Mouse (Mus musculus): ENCODE data around the gene M1ap. TPM values are rescaled to one million over a fixed set of nuclear protein-coding genes. Genes with fewer than 3 reads are reported as not detected.

M1ap gene
- total and polyA plus RNA-seq, 3 experiments = 6.2 to 6.3 TPM; not detected in 1

GRCm38 (mm10) chr6:82987411-82987971, 40.8 kb downstream of the M1ap start:
- no peaks in the 10 kb centered on the region for H3K9me3 ChIP-seq (replicated peaks; ENCODE audit: insufficient read depth, low read length)
- no peaks in the 10 kb centered on the region for H3K36me3 ChIP-seq (ENCODE audit: control insufficient read depth in 1 of 2, insufficient read depth in 2 of 2, low read length in 2 of 2)
- no peak for TF ChIP-seq POLR2AphosphoS2 (IDR thresholded peaks at IDR 0.05; ENCODE audit: low read length)
- peaks cover 20 to 33% of the 10 kb centered on the region in 2 experiments for H3K27me3 ChIP-seq (ENCODE audit: control insufficient read depth in 1 of 2, insufficient read depth in 2 of 2, low read length in 2 of 2)
- H3K27ac ChIP-seq (ENCODE audit: control insufficient read depth, low read depth, low read length) = no peak overlapping the region
- no peaks in the 10 kb centered on the region for H3K4me1 ChIP-seq (ENCODE audit: control insufficient read depth in 1 of 2, insufficient read depth in 2 of 2, low read length in 2 of 2)
- H3K9ac ChIP-seq (ENCODE audit: control insufficient read depth, low read depth, low read length, poor library complexity, severe bottlenecking) = no peak overlapping the region
- no peak overlapping the region for H3K4me3 ChIP-seq (ENCODE audit: control insufficient read depth in 1 of 2, insufficient read depth in 1 of 2, low read depth in 2 of 2, low read length in 2 of 2)
- no peak for DNase-seq (ENCODE audit: low read depth, low spot score)
- no peaks in the 10 kb centered on the region for H3K79me2 ChIP-seq (ENCODE audit: control insufficient read depth, insufficient read depth, low read length, poor library complexity)

GRCm38 (mm10) chr6:82993696-82994095, 47.0 kb downstream of the M1ap start:
- Histone ChIP-seq H3K79me2 (ENCODE audit: control insufficient read depth, insufficient read depth, low read length, poor library complexity) (no peaks in the 10 kb centered on the region), H3K4me1 (ENCODE audit: control insufficient read depth in 1 of 2, insufficient read depth in 2 of 2, low read length in 2 of 2) (peaks cover 0 to 13% of the 10 kb centered on the region in 2 experiments; a peak in 3 of 4 replicates), H3K36me3 (ENCODE audit: control insufficient read depth in 1 of 2, insufficient read depth in 2 of 2, low read length in 2 of 2) (peaks cover 0 to 12% of the 10 kb centered on the region in 2 experiments; a peak in 2 of 4 replicates), H3K4me3 (ENCODE audit: control insufficient read depth in 1 of 2, insufficient read depth in 1 of 2, low read depth in 2 of 2, low read length in 2 of 2) (no peak overlapping the region), H3K9ac (ENCODE audit: control insufficient read depth, low read depth, low read length, poor library complexity, severe bottlenecking) (no peak overlapping the region), H3K27ac (ENCODE audit: control insufficient read depth, low read depth, low read length) (no peak overlapping the region), H3K27me3 (ENCODE audit: control insufficient read depth in 1 of 2, insufficient read depth in 2 of 2, low read length in 2 of 2) (peaks cover 11 to 18% of the 10 kb centered on the region in 2 experiments), H3K9me3 (replicated peaks; ENCODE audit: insufficient read depth, low read length) (no peaks in the 10 kb centered on the region)
- TF ChIP-seq USF2 (IDR thresholded peaks at IDR 0.05; ENCODE audit: borderline replicate concordance in 1 of 2, insufficient read depth in 1 of 2, low read depth in 1 of 2, low read length in 2 of 2) (no peak), EP300 (IDR thresholded peaks at IDR 0.05; ENCODE audit: low read depth in 1 of 2, low read length in 2 of 2) (no peak), CTCF (IDR thresholded peaks at IDR 0.05 in 2 of 3, conservative IDR thresholded peaks at IDR 0.05 in 1 of 3; ENCODE audit: control insufficient read depth in 1 of 3, insufficient read depth in 1 of 3, low read depth in 2 of 3, low read length in 3 of 3, poor library complexity in 1 of 3, severe bottlenecking in 1 of 3) (no peak), ZC3H11A (IDR thresholded peaks at IDR 0.05; ENCODE audit: low read depth, low read length) (no peak), NRF1 (IDR thresholded peaks at IDR 0.05; ENCODE audit: insufficient read depth, low read depth, low read length, poor library complexity, severe bottlenecking) (no peak), MAFK (IDR thresholded peaks at IDR 0.05; ENCODE audit: borderline replicate concordance, low read depth, low read length) (no peak), TBP (IDR thresholded peaks at IDR 0.05; ENCODE audit: low read depth, low read length) (no peak), RAD21 (IDR thresholded peaks at IDR 0.05; ENCODE audit: low read depth, low read length) (no peak), RCOR1 (IDR thresholded peaks at IDR 0.05; ENCODE audit: low read depth, low read length) (no peak), MEF2A (IDR thresholded peaks at IDR 0.05; ENCODE audit: extremely low read depth, insufficient replicate concordance, low read depth, low read length, poor library complexity, severe bottlenecking) (no peak), MAX (IDR thresholded peaks at IDR 0.05; ENCODE audit: low read length) (no peak), SMC3 (IDR thresholded peaks at IDR 0.05; ENCODE audit: low read depth, low read length) (no peak)
- no peak for DNase-seq (ENCODE audit: low read depth, low spot score)

- no peak for DNase-seq (ENCODE audit: low read depth, low spot score)
- peaks cover 0 to 13% of the 10 kb centered on the region in 2 experiments; a peak in 3 of 4 replicates for H3K4me1 ChIP-seq (ENCODE audit: control insufficient read depth in 1 of 2, insufficient read depth in 2 of 2, low read length in 2 of 2)
- H3K36me3 ChIP-seq (ENCODE audit: control insufficient read depth in 1 of 2, insufficient read depth in 2 of 2, low read length in 2 of 2) = peaks cover 0 to 12% of the 10 kb centered on the region in 2 experiments; a peak in 2 of 4 replicates
- H3K9ac ChIP-seq (ENCODE audit: control insufficient read depth, low read depth, low read length, poor library complexity, severe bottlenecking) = no peak overlapping the region
- no peak overlapping the region for H3K27ac ChIP-seq (ENCODE audit: control insufficient read depth, low read depth, low read length)
- TF ChIP-seq MAX (IDR thresholded peaks at IDR 0.05; ENCODE audit: low read length) = no peak
- TF ChIP-seq JUND (IDR thresholded peaks at IDR 0.05; ENCODE audit: low read depth, low read length) = no peak
- TF ChIP-seq USF1 (IDR thresholded peaks at IDR 0.05; ENCODE audit: low read depth, low read length) = no peak
- no peak for TF ChIP-seq HCFC1 (IDR thresholded peaks at IDR 0.05; ENCODE audit: low read depth, low read length)
- no peak for TF ChIP-seq ZNF384 (IDR thresholded peaks at IDR 0.05; ENCODE audit: low read depth, low read length)
- no peak for TF ChIP-seq SIN3A (IDR thresholded peaks at IDR 0.05; ENCODE audit: low read length)
- TF ChIP-seq ZMIZ1 (IDR thresholded peaks at IDR 0.05; ENCODE audit: low read depth, low read length) = no peak
- no peak for TF ChIP-seq USF2 (IDR thresholded peaks at IDR 0.05; ENCODE audit: borderline replicate concordance in 1 of 2, insufficient read depth in 1 of 2, low read depth in 1 of 2, low read length in 2 of 2)
- H3K79me2 ChIP-seq (ENCODE audit: control insufficient read depth, insufficient read depth, low read length, poor library complexity) = no peaks in the 10 kb centered on the region
- H3K27me3 ChIP-seq (ENCODE audit: control insufficient read depth in 1 of 2, insufficient read depth in 2 of 2, low read length in 2 of 2) = peaks cover 9 to 18% of the 10 kb centered on the region in 2 experiments
- H3K9me3 ChIP-seq (replicated peaks; ENCODE audit: insufficient read depth, low read length) = no peaks in the 10 kb centered on the region
- no peak overlapping the region for H3K4me3 ChIP-seq (ENCODE audit: control insufficient read depth in 1 of 2, insufficient read depth in 1 of 2, low read depth in 2 of 2, low read length in 2 of 2)
Measured at GRCm38 (mm10) chr6:82994372-82994771, 47.7 kb downstream of the M1ap start.

Data from MEL (cell line).